Mouse (Mus musculus) myocyte (in vitro differentiated cells): ENCODE measurements around the gene Mbd3. TPM values are rescaled to one million over a fixed set of nuclear protein-coding genes. Genes with fewer than 3 reads are reported as not detected.

Source experiments
- H3K27me3 ChIP-seq: one replicate; pipeline ENCODE4 v1.6.1; 2011; ENCODE audit not compliant: control insufficient read depth, insufficient read depth, insufficient read length
- H3K36me3 ChIP-seq: one replicate; pipeline ENCODE4 v1.6.1; 2011; ENCODE audit not compliant: control insufficient read depth, insufficient read depth
- H3K4me2 ChIP-seq: one replicate; pipeline ENCODE4 v1.6.1; 2011; ENCODE audit warnings: low read depth, control low read depth
- H3K4me3 ChIP-seq: one replicate; pipeline ENCODE4 v1.5.1; 2011; ENCODE audit warnings: mild to moderate bottlenecking, control low read depth, moderate library complexity
- H3K79me2 ChIP-seq: one replicate; pipeline ENCODE4 v1.6.1; 2011; ENCODE audit not compliant: control insufficient read depth, insufficient read depth
- H3ac ChIP-seq: one replicate; pipeline ENCODE4 v1.6.1; 2011; ENCODE audit not compliant: control insufficient read depth, insufficient read length
- CEBPB ChIP-seq: IDR thresholded peaks from 2 replicates; pipeline ENCODE4 v1.6.1; 2011; ENCODE audit warnings: mild to moderate bottlenecking, moderate library complexity; ENCODE audit not compliant: poor library complexity, insufficient read depth, severe bottlenecking
- E2F4 ChIP-seq: IDR thresholded peaks from one replicate; pipeline ENCODE4 v1.6.1; 2011; ENCODE audit warnings: mild to moderate bottlenecking, control low read depth, moderate library complexity; ENCODE audit not compliant: insufficient read depth
- MAX ChIP-seq: IDR thresholded peaks from one replicate; pipeline ENCODE4 v1.6.1; 2011; ENCODE audit warnings: low read depth, mild to moderate bottlenecking, control low read depth
- MYOD1 ChIP-seq, 3 experiments: IDR thresholded peaks; one replicate each; pipeline ENCODE4 v1.6.1; 2011; ENCODE audit warnings: control low read depth in 2 of 3, low read depth in 2 of 3, mild to moderate bottlenecking in 2 of 3, moderate library complexity in 1 of 3; ENCODE audit not compliant: insufficient read length in 2 of 3, control insufficient read depth in 1 of 3
- MYOG ChIP-seq, 3 experiments: IDR thresholded peaks; one replicate each; pipeline ENCODE4 v1.6.1; 2011; ENCODE audit warnings: control low read depth in 2 of 3, low read depth in 2 of 3, mild to moderate bottlenecking in 2 of 3; ENCODE audit not compliant: insufficient read length in 2 of 3, control insufficient read depth in 1 of 3, insufficient read depth in 1 of 3
- POLR2A ChIP-seq: IDR thresholded peaks from one replicate; pipeline ENCODE4 v1.6.1; 2011; ENCODE audit warnings: low read depth, mild to moderate bottlenecking, control low read depth, moderate library complexity; ENCODE audit not compliant: insufficient read length
- POLR2AphosphoS2 ChIP-seq: IDR thresholded peaks from one replicate; pipeline ENCODE4 v1.6.1; 2011; ENCODE audit warnings: low read depth, control low read depth; ENCODE audit not compliant: insufficient read length
- REST ChIP-seq: IDR thresholded peaks from one replicate; pipeline ENCODE4 v1.6.1; 2011; ENCODE audit warnings: mild to moderate bottlenecking, control low read depth, moderate library complexity; ENCODE audit not compliant: insufficient read depth, insufficient read length
- SRF ChIP-seq: IDR thresholded peaks from one replicate; pipeline ENCODE4 v1.6.1; 2011; ENCODE audit warnings: low read depth; ENCODE audit not compliant: control insufficient read depth, insufficient read length
- TCF12 ChIP-seq: IDR thresholded peaks from one replicate; pipeline ENCODE4 v1.6.1; 2011; ENCODE audit warnings: mild to moderate bottlenecking, control low read depth; ENCODE audit not compliant: poor library complexity, insufficient read depth, severe bottlenecking
- TCF3 ChIP-seq: IDR thresholded peaks from one replicate; pipeline ENCODE4 v1.6.1; 2011; ENCODE audit warnings: low read depth, control low read depth; ENCODE audit not compliant: insufficient read length
- USF1 ChIP-seq: IDR thresholded peaks from one replicate; pipeline ENCODE4 v1.6.1; 2011; ENCODE audit warnings: low read depth, mild to moderate bottlenecking, control low read depth, moderate library complexity
- polyA plus RNA-seq: library from polyadenylated mRNA; unstranded; fragments of >200 nt; fragmentation: generic; extraction: Trizol; gene quantifications from one replicate; pipeline ENCODE4 v1.2.1, GENCODE M21; 2012; ENCODE audit warnings: missing spikeins

Gene Mbd3
- polyA plus RNA-seq, 1 experiment, result 190 TPM

DNA sequence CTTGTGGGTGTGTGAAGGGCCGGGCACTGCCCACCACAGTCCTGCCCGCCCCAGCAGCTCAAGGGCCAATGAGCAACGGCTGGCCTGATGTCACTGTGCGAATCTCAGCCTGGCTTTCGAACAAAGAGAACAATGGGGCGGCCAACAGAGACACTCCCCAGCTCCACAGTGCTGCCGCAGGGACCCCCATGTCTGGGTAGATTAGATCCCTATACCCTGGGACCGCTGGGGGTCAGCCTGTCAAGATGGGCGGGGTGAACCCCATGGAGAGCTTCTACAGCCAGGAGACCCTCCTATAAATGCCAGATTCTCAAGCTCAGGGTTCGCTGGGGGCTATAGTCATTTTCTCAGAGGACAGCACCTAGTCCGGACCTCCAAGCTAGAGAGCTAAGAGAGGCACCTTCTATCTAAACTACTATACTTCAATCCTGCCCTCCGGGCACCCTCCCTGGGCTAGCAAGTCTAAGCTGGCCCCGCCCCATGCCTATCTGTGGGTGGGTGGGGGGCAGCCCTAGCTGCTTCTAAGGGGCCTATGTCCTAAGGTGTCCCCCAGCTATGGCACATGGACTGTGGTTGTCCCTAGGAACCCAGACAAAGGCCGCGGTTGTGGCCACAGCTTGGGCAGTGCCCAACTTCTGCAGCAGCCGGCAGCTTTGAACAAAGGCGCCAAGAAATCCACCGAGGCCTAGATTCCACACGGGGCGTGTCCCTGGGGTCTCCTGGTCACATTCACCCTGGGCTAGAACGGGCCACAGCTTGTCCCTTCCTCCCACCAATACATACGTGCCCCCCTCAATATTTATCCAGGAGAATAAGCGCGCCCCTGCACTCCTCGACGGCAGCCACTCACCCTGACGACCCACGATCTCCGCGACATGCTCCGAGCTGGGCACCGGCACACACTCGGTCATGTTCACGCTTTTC is 13.3 kb downstream of the Mbd3 start:
- TF ChIP-seq REST (no peak), E2F4 (peak; percentile 40), POLR2AphosphoS2 (peak; percentile 84), MYOG (IDR thresholded peaks at IDR 0.05; ENCODE audit: control insufficient read depth in 1 of 3, insufficient read depth in 1 of 3, insufficient read length in 2 of 3, low read depth in 2 of 3) (no peak), POLR2A (peak; percentile 79), MYOD1 (IDR thresholded peaks at IDR 0.05; ENCODE audit: control insufficient read depth in 1 of 3, insufficient read length in 2 of 3, low read depth in 2 of 3) (no peak), TCF12 (no peak), TCF3 (no peak), CEBPB (no peak), MAX (no peak), SRF (no peak), USF1 (no peak)
- H3K4me3 ChIP-seq, result peak overlapping the region; percentile 100
- peaks cover 51% of the 10 kb centered on the region for H3K79me2 ChIP-seq
- H3K4me2 ChIP-seq, result peak overlapping the region; percentile 94
- H3K36me3 ChIP-seq, result no peaks in the 10 kb centered on the region
- H3K27me3 ChIP-seq, result no peaks in the 10 kb centered on the region
- H3ac ChIP-seq, result peak overlapping the region; percentile 87

DNA sequence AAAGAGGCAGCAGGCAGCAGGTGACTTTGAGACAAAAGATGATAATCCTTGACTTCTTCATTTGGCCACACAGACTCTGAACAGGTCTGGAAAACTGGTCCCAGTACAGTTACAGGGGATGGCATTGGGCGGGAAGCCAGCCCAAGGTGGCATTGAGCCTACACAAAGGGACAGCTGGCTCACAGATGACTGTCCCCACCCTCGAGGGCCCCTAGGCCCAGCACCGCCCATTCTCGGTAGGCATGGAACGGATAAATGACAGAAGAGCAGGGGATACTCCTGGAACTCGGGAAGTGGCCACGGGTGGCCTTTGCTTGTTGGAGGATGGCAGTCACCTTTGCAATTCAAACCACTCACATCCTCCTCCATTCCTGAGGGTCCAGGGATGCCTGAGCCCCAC is 14.0 kb downstream of the Mbd3 start:
- TF ChIP-seq MYOG (IDR thresholded peaks at IDR 0.05; ENCODE audit: control insufficient read depth in 1 of 3, insufficient read depth in 1 of 3, insufficient read length in 2 of 3, low read depth in 2 of 3) (peak in 1 of 3 experiments; percentile 77), MYOD1 (IDR thresholded peaks at IDR 0.05; ENCODE audit: control insufficient read depth in 1 of 3, insufficient read length in 2 of 3, low read depth in 2 of 3) (peak in 1 of 3 experiments; percentile 80), CEBPB (no peak), SRF (no peak), USF1 (no peak)
- Histone ChIP-seq H3K27me3 (no peaks in the 10 kb centered on the region), H3K4me2 (peak overlapping the region; percentile 94), H3K79me2 (peaks cover 51% of the 10 kb centered on the region), H3K4me3 (peak overlapping the region; percentile 100), H3K36me3 (no peaks in the 10 kb centered on the region), H3ac (peak overlapping the region; percentile 87)

DNA sequence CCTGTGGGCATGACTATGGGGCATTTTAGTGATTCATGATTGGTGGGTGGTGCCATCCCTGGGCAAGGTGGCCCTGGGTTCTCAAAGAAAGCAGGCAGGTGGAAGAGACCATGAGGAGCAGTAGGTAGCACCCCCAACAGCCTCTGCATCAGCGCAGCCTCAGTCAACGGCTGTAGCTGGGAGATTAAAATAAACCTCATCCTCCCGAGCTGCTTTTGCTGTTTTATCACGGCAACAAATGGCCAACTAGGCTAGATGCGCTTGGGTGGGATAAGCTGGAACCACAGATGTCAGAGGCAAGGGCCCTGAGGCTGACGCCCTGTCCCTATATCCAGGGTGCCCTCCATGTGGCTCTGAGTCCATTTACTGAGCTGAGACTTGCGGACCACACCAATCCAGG is 14.6 kb downstream of the Mbd3 start:
- H3K4me3 ChIP-seq, result peak overlapping the region; percentile 100
- no peak for TF ChIP-seq E2F4
- no peak for TF ChIP-seq USF1
- no peak for TF ChIP-seq CEBPB
- no peak for TF ChIP-seq POLR2AphosphoS2
- TF ChIP-seq MAX, result no peak
- no peak for TF ChIP-seq MYOG (IDR thresholded peaks at IDR 0.05; ENCODE audit: control insufficient read depth in 1 of 3, insufficient read depth in 1 of 3, insufficient read length in 2 of 3, low read depth in 2 of 3)
- no peak for TF ChIP-seq REST
- no peak for TF ChIP-seq MYOD1 (IDR thresholded peaks at IDR 0.05; ENCODE audit: control insufficient read depth in 1 of 3, insufficient read length in 2 of 3, low read depth in 2 of 3)
- TF ChIP-seq TCF12, result no peak
- no peak for TF ChIP-seq POLR2A
- no peak for TF ChIP-seq TCF3
- TF ChIP-seq SRF, result no peak
- peak overlapping the region; percentile 94 for H3K4me2 ChIP-seq
- H3K36me3 ChIP-seq, result peaks cover 4% of the 10 kb centered on the region
- peaks cover 51% of the 10 kb centered on the region for H3K79me2 ChIP-seq
- H3K27me3 ChIP-seq, result no peaks in the 10 kb centered on the region
- H3ac ChIP-seq, result no peak overlapping the region

DNA sequence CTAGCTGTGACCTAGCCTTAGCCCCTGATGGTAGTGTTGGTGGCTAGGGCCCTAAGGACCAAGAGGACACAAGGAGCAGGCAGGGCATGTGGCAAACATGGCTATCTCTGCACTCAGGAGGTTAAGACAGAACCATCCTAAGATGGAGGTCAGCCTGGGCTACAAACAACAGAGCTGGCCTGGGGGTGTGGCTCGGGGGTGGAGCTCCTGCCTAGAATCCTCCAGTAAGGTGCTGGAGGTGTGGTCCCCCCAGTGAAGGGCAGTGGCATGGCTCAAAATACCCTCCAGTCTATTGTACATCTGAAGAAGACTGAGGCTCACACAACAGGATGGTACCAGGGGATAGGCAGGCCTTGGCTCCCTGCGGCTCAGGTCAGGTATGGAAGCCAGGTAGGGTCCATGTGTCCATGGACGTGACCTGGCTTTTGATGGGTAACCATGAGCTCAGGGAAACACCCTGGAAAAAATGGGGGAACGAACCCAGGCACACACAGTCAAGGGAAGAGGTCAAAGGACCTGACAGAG is 15.2 kb downstream of the Mbd3 start:
- TF ChIP-seq E2F4 (no peak), POLR2A (no peak), MYOG (IDR thresholded peaks at IDR 0.05; ENCODE audit: control insufficient read depth in 1 of 3, insufficient read depth in 1 of 3, insufficient read length in 2 of 3, low read depth in 2 of 3) (no peak), POLR2AphosphoS2 (no peak), MYOD1 (IDR thresholded peaks at IDR 0.05; ENCODE audit: control insufficient read depth in 1 of 3, insufficient read length in 2 of 3, low read depth in 2 of 3) (no peak), REST (no peak), SRF (no peak), TCF3 (no peak), CEBPB (no peak), TCF12 (no peak)
- peak overlapping the region; percentile 100 for H3K4me3 ChIP-seq
- H3K27me3 ChIP-seq, result no peaks in the 10 kb centered on the region
- H3K79me2 ChIP-seq, result peaks cover 51% of the 10 kb centered on the region
- H3K36me3 ChIP-seq, result peaks cover 4% of the 10 kb centered on the region
- H3K4me2 ChIP-seq, result peak overlapping the region; percentile 94
- no peak overlapping the region for H3ac ChIP-seq

DNA sequence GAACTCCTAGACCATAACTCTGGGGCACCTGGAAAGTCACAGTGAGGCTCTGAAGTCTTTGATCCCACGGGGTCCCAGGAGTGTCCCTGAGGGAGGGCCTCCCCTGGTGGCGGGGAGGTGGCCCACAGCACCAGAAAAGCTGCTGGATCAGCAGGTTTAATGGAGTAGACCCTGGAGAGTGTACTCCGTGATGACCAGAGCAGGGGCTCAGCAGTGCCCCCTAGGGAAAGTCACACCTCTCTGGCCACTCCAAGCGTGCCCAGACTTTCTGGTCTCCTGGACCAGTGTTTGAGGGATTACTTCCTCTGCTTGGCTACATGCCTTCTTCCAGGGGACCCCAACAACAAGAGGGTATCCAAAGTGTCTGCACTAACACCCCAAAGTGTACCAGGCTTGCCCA is 15.9 kb downstream of the Mbd3 start:
- Histone ChIP-seq H3K79me2 (peaks cover 51% of the 10 kb centered on the region), H3K4me2 (no peak overlapping the region), H3K27me3 (no peaks in the 10 kb centered on the region), H3ac (no peak overlapping the region), H3K36me3 (peaks cover 4% of the 10 kb centered on the region), H3K4me3 (no peak overlapping the region)
- no peak for TF ChIP-seq MYOD1 (IDR thresholded peaks at IDR 0.05; ENCODE audit: control insufficient read depth in 1 of 3, insufficient read length in 2 of 3, low read depth in 2 of 3)
- TF ChIP-seq POLR2AphosphoS2, result no peak
- no peak for TF ChIP-seq MYOG (IDR thresholded peaks at IDR 0.05; ENCODE audit: control insufficient read depth in 1 of 3, insufficient read depth in 1 of 3, insufficient read length in 2 of 3, low read depth in 2 of 3)
- no peak for TF ChIP-seq MAX
- no peak for TF ChIP-seq SRF
- TF ChIP-seq TCF3, result no peak
- TF ChIP-seq POLR2A, result no peak
- TF ChIP-seq TCF12, result no peak
- no peak for TF ChIP-seq REST
- no peak for TF ChIP-seq E2F4
- TF ChIP-seq USF1, result no peak
- TF ChIP-seq CEBPB, result no peak
